Mouse (Mus musculus) liver, embryonic 14.5 days (tissue): ENCODE data around the gene Nme4. TPM values are rescaled to one million over a fixed set of nuclear protein-coding genes. Genes with fewer than 3 reads are reported as not detected.
"Not testable (repeated sequence)": the region's sequence is repeated elsewhere in the genome, so short reads cannot be mapped to it uniquely, and the experiment has no call there.

Experiments used
- ATAC-seq: fragments of 200-750 bp; cut with Nextera tagmentation; 2 replicates; pipeline ENCODE4 v1.8.0; 2017; ENCODE audit warnings: moderate number of reproducible peaks, mild to moderate bottlenecking, moderate library complexity; ENCODE audit not compliant: insufficient read depth
- DNase-seq, 3 experiments: peaks; one replicate each; pipeline ENCODE4 v3.0.0-alpha.2; 2012 to 2013; ENCODE audit warnings: low read depth in 3 of 3, low spot score in 3 of 3
- H3K27ac ChIP-seq: fragments of 300-500 bp; sonication (generic); 2 replicates; pipeline ENCODE4 v1.5.1; 2014; ENCODE audit warnings: moderate library complexity, mild to moderate bottlenecking, control low read depth, inconsistent platforms
- H3K27me3 ChIP-seq: fragments of 300-500 bp; sonication (generic); 2 replicates; pipeline ENCODE4 v1.6.1; 2014; ENCODE audit warnings: mild to moderate bottlenecking, low read length, moderate library complexity; ENCODE audit not compliant: control insufficient read depth, insufficient read depth
- H3K36me3 ChIP-seq: fragments of 300-500 bp; sonication (generic); replicated peaks from 2 replicates; pipeline ENCODE4 v1.6.1; 2014; ENCODE audit warnings: low read depth; ENCODE audit not compliant: control insufficient read depth, insufficient read depth
- H3K4me1 ChIP-seq, 2 experiments: fragments of 200-500 bp in 1 of 2; fragments of 300-500 bp in 1 of 2; sonication (generic) in 1 of 2; replicated peaks; 2 replicates each; pipeline ENCODE4 v1.6.1; 2012 to 2014; ENCODE audit warnings: antibody characterized with exemption in 1 of 2, inconsistent platforms in 1 of 2, low read length in 1 of 2; ENCODE audit not compliant: control insufficient read depth in 2 of 2, insufficient read depth in 2 of 2
- H3K4me2 ChIP-seq: fragments of 300-500 bp; sonication (generic); 2 replicates; pipeline ENCODE4 v1.6.1; 2014; ENCODE audit warnings: low read depth, mild to moderate bottlenecking, control low read depth, moderate library complexity
- H3K4me3 ChIP-seq, 2 experiments: fragments of 200-500 bp in 1 of 2; fragments of 300-500 bp in 1 of 2; sonication (generic) in 1 of 2; 2 replicates each; pipeline ENCODE4 v1.5.1; 2012 to 2014; ENCODE audit warnings: low read depth in 2 of 2, low read length in 2 of 2, mild to moderate bottlenecking in 2 of 2, control low read depth in 1 of 2, inconsistent platforms in 1 of 2, moderate library complexity in 1 of 2; ENCODE audit not compliant: insufficient read depth in 1 of 2
- H3K9ac ChIP-seq: fragments of 300-500 bp; sonication (generic); replicated peaks from 2 replicates; pipeline ENCODE4 v1.6.1; 2014; ENCODE audit warnings: mild to moderate bottlenecking, control low read depth, moderate library complexity
- H3K9me3 ChIP-seq: fragments of 300-500 bp; sonication (generic); 2 replicates; pipeline ENCODE4 v1.6.1; 2016; ENCODE audit warnings: low read length, mixed read lengths; ENCODE audit not compliant: control insufficient read depth
- CTCF ChIP-seq: IDR thresholded peaks from 2 replicates; pipeline ENCODE4 v1.5.1; 2016; ENCODE audit warnings: antibody characterized with exemption, low read depth, control low read depth
- EP300 ChIP-seq: IDR thresholded peaks from 2 replicates; pipeline ENCODE4 v1.6.1; 2016; ENCODE audit warnings: antibody characterized with exemption, low read depth
- WGBS: fragments of 180-500 bp; shearing (Covaris S2); extraction: QIAGEN DNeasy Blood & Tissue Kit; methylation state at CpG from one replicate; pipeline ENCODE4 v1.1.7; 2014; ENCODE audit not compliant: insufficient replicate concordance; 5-methylcytosine and 5-hydroxymethylcytosine counted together
- polyA plus RNA-seq, 2 experiments: library from polyadenylated mRNA; depleted of rRNA in 1 of 2; stranded (reverse) in 1 of 2; unstranded in 1 of 2; fragments of >200 nt; fragmentation: Nextera tagmentation in 1 of 2; extraction: Ambion mirVana in 1 of 2; gene quantifications; 2 replicates each; pipeline versions ENCODE4 v1.2.1 to v1.2.3; 2012 to 2014

The Nme4 gene
- polyA plus RNA-seq, 2 experiments = 45.1 to 52.2 TPM

DNA sequence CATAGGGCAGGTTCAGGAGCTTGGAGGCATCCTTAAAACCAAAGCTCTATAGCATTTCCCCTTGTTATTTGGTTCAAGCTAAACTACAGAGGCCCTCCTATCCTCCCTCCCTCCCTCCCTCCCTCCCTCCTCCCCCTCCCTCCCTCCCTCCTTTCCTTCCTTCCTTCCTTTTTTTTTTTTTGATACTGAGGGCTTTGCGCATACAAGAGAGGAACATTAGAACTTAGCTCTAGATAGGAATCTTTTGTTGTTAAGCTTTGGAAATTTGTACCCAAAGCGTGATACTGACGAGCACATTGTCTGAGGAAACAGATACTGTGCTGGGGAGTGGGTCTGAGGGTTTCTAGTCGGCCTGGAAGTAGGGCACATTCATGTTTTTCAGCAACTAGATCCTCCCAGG, 10.2 kb upstream of the Nme4 start:
- no peak overlapping the region for H3K9ac ChIP-seq
- no peak for DNase-seq
- WGBS = 24% methylated on average over 4 of the region's 4 CpGs

DNA sequence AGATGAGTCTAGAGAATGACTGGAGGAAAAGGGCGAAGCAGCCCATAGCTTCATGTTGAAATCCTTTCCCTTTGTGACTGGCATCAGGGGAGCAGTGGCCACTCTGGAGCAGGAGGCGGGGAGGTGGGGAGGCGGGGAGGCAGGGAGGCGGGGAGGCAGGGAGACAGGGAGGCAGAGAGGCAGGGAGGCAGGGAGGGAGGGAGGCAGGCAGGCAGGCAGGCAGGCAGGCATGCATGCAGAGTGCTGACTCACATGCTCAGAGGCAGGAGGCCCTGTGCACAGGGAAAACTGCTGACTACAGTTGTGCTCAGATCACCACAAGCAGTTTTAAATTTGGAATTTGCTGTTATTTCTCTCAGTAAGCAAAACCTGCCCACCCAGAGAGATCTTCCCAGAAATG, 6.1 kb upstream of the Nme4 start:
- DNase-seq = no peak
- 38% methylated on average over 4 of the region's 4 CpGs for WGBS
- no peak overlapping the region for H3K4me2 ChIP-seq
- no peaks in the 10 kb centered on the region for H3K36me3 ChIP-seq
- peak; percentile 59; the same call in 1 of the 2 replicates for ATAC-seq
- no peaks in the 10 kb centered on the region for H3K4me1 ChIP-seq
- no peak overlapping the region for H3K27ac ChIP-seq
- no peak overlapping the region for H3K9ac ChIP-seq
- TF ChIP-seq CTCF = no peak
- H3K4me3 ChIP-seq = no peak overlapping the region
- H3K27me3 ChIP-seq = no peaks in the 10 kb centered on the region
- no peaks in the 10 kb centered on the region for H3K9me3 ChIP-seq

More for the DNA sequence above, 10.2 kb upstream of the Nme4 start:
- no peak for ATAC-seq
- Histone ChIP-seq H3K4me1 (no peaks in the 10 kb centered on the region), H3K9me3 (no peaks in the 10 kb centered on the region), H3K36me3 (no peaks in the 10 kb centered on the region), H3K27ac (no peak overlapping the region), H3K27me3 (peaks cover 6% of the 10 kb centered on the region), H3K4me3 (no peak overlapping the region), H3K4me2 (no peak overlapping the region)
- TF ChIP-seq CTCF (no peak), EP300 (no peak)

DNA sequence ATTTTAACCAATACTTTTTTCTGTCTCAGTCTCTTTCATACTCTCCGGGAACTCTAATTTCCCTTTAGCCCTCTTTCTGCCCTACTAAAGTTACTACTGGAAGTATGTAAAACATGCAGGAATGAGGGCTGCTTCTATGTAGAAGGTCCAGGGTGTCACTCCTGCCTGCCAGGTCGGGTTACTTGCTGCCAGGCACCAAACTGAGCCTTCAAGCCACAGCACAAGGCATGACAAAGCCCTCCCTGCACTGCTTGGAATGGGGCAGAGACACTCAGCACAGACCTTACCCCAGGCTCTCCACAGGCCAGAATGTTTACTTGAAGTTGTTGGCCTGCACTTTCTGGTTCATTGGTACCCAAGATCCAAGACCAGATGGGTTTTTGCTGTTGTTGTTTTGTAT, 4.8 kb upstream of the Nme4 start:
- WGBS = 41% methylated on average over 2 of the region's 2 CpGs
- ATAC-seq = no peak
- H3K27me3 ChIP-seq = no peaks in the 10 kb centered on the region
- no peaks in the 10 kb centered on the region for H3K36me3 ChIP-seq
- H3K9me3 ChIP-seq = no peaks in the 10 kb centered on the region
- TF ChIP-seq CTCF = no peak
- no peak for TF ChIP-seq EP300
- no peak overlapping the region for H3K9ac ChIP-seq
- H3K4me2 ChIP-seq = no peak overlapping the region
- no peak overlapping the region for H3K27ac ChIP-seq
- peaks cover 4 to 6% of the 10 kb centered on the region in 2 experiments for H3K4me1 ChIP-seq
- no peak overlapping the region for H3K4me3 ChIP-seq
- DNase-seq = no peak

GRCm38 (mm10) chr17:26099316-26099715, 3.9 kb upstream of the Nme4 start:
- WGBS = 46% methylated on average over 3 of the region's 3 CpGs

GRCm38 (mm10) chr17:26098461-26098860, 3.1 kb upstream of the Nme4 start:
- no peaks in the 10 kb centered on the region for H3K27me3 ChIP-seq
- TF ChIP-seq CTCF (no peak), EP300 (no peak)
- H3K4me2 ChIP-seq = no peak overlapping the region
- peaks cover 10 to 17% of the 10 kb centered on the region in 2 experiments for H3K4me1 ChIP-seq
- ATAC-seq = no peak
- H3K9ac ChIP-seq = no peak overlapping the region
- no peak overlapping the region for H3K4me3 ChIP-seq
- no peak overlapping the region for H3K27ac ChIP-seq
- no peak for DNase-seq
- H3K36me3 ChIP-seq = no peaks in the 10 kb centered on the region
- H3K9me3 ChIP-seq = no peaks in the 10 kb centered on the region
- 62% methylated on average over 7 of the region's 7 CpGs for WGBS

More at GRCm38 (mm10) chr17:26099316-26099715, 3.9 kb upstream of the Nme4 start:
- H3K4me2 ChIP-seq, H3K9ac ChIP-seq, H3K9me3 ChIP-seq, H3K27me3 ChIP-seq, H3K27ac ChIP-seq, H3K36me3 ChIP-seq, H3K4me3 ChIP-seq, DNase-seq, ATAC-seq: not testable (repeated sequence)
- peaks cover 9 to 12% of the 10 kb centered on the region in 2 experiments for H3K4me1 ChIP-seq
- peak; percentile 33; the same call in 1 of the 2 replicates for TF ChIP-seq CTCF
